Mouse (Mus musculus) small intestine, adult 2 months (tissue): ENCODE data around the gene Pex10.

Experiments used
- CTCF ChIP-seq: fragments of 200-500 bp; IDR thresholded peaks from 2 replicates; pipeline ENCODE4 v1.5.1; 2012; ENCODE audit warnings: low read depth, mild to moderate bottlenecking, control low read depth, inconsistent platforms, low read length, moderate library complexity, mixed read lengths; ENCODE audit not compliant: insufficient replicate concordance, insufficient read length; ENCODE audit errors: extremely low read depth
- POLR2A ChIP-seq: fragments of 200-500 bp; IDR thresholded peaks from 2 replicates; pipeline ENCODE4 v1.6.1; 2012; ENCODE audit warnings: low read depth, mild to moderate bottlenecking, control low read depth, inconsistent platforms, low read length, moderate library complexity

- no peak for TF ChIP-seq POLR2A
- TF ChIP-seq CTCF = no peak
Measured at GRCm38 (mm10) chr4:155075137-155075536, 8.3 kb downstream of the Pex10 start.
